Mouse (Mus musculus): ENCODE data around the gene Pkdcc. TPM values are rescaled to one million over a fixed set of nuclear protein-coding genes. Genes with fewer than 3 reads are reported as not detected.

Gene Pkdcc
- 11.0 and 11.4 TPM in 2 replicates for polyA plus RNA-seq (2016; fragmentation: Nextera tagmentation; extraction: Ambion mirVana)

- Histone ChIP-seq H3K9ac (replicated peaks) (peak within 1 kb of the TSS; percentile 95), H3K4me2 (peak within 1 kb of the TSS; percentile 83), H3K9me3 (no peaks in the 10 kb centered on the region), H3K36me3 (no peaks in the 10 kb centered on the region), H3K4me1 (replicated peaks) (peaks cover 54% of the 10 kb centered on the region), H3K27me3 (peaks cover 98% of the 10 kb centered on the region), H3K27ac (peak within 1 kb of the TSS; percentile 69), H3K4me3 (replicated peaks) (peak within 1 kb of the TSS; percentile 68)
- WGBS: under 1% methylated on average over 63 of the region's 105 CpGs
- peak; percentile 64 for ATAC-seq (ENCODE audit: insufficient number of reproducible peaks, insufficient read depth, low FRiP score, low TSS enrichment, low read depth)
These were observed at the start of gene Pkdcc for GRCm38 (mm10) chr17:83214674-83215528. Gene Pkdcc (plus strand): TSS chr17:83215292.

GRCm38 (mm10) chr17:83166195-83166594 lies 48.9 kb upstream of the Pkdcc start:
- Histone ChIP-seq H3K4me2 (0 out of 2 replicates have a peak overlapping the region, but pooled peaks have one; percentile 26), H3K27ac (no peak overlapping the region), H3K4me1 (replicated peaks) (peaks cover 24% of the 10 kb centered on the region)

GRCm38 (mm10) chr17:83176146-83176545 lies 38.9 kb upstream of the Pkdcc start:
- Histone ChIP-seq H3K4me1 (replicated peaks) (peaks cover 49% of the 10 kb centered on the region), H3K27me3 (peaks cover 91% of the 10 kb centered on the region), H3K27ac (no peak overlapping the region), H3K9me3 (peaks cover 14% of the 10 kb centered on the region), H3K36me3 (no peaks in the 10 kb centered on the region), H3K4me3 (replicated peaks) (no peak overlapping the region), H3K4me2 (no peak overlapping the region), H3K9ac (replicated peaks) (no peak overlapping the region)
- 61% methylated on average over 4 of the region's 4 CpGs for WGBS
- ATAC-seq (ENCODE audit: insufficient number of reproducible peaks, insufficient read depth, low FRiP score, low TSS enrichment, low read depth): no peak

More at GRCm38 (mm10) chr17:83166195-83166594, 48.9 kb upstream of the Pkdcc start:
- Histone ChIP-seq H3K36me3 (no peaks in the 10 kb centered on the region), H3K9me3 (peaks cover 10% of the 10 kb centered on the region), H3K4me3 (replicated peaks) (no peak overlapping the region), H3K27me3 (peaks cover 75% of the 10 kb centered on the region), H3K9ac (replicated peaks) (no peak overlapping the region)
- no peak for ATAC-seq (ENCODE audit: insufficient number of reproducible peaks, insufficient read depth, low FRiP score, low TSS enrichment, low read depth)
- WGBS: 34% methylated on average over 5 of the region's 5 CpGs

- peaks cover 94% of the 10 kb centered on the region for H3K27me3 ChIP-seq
- H3K9ac ChIP-seq (replicated peaks): no peak overlapping the region
- H3K4me2 ChIP-seq: 0 out of 2 replicates have a peak overlapping the region, but pooled peaks have one; percentile 15
- ATAC-seq (ENCODE audit: insufficient number of reproducible peaks, insufficient read depth, low FRiP score, low TSS enrichment, low read depth): peak; percentile 12; the same call in 1 of the 2 replicates
- WGBS: 12% methylated on average over 9 of the region's 9 CpGs
- peak overlapping the region; percentile 53; the same call in 1 of the 2 replicates for H3K27ac ChIP-seq
- no peaks in the 10 kb centered on the region for H3K36me3 ChIP-seq
- H3K4me3 ChIP-seq (replicated peaks): no peak overlapping the region
- H3K4me1 ChIP-seq (replicated peaks): peaks cover 47% of the 10 kb centered on the region
- no peaks in the 10 kb centered on the region for H3K9me3 ChIP-seq
These were observed 36.5 kb upstream of the Pkdcc start for GRCm38 (mm10) chr17:83178483-83179150.

- peak; percentile 79 for ATAC-seq (ENCODE audit: insufficient number of reproducible peaks, insufficient read depth, low FRiP score, low TSS enrichment, low read depth)
- Histone ChIP-seq H3K27ac (peak overlapping the region; percentile 53; the same call in 1 of the 2 replicates), H3K27me3 (peaks cover 95% of the 10 kb centered on the region), H3K4me3 (replicated peaks) (no peak overlapping the region), H3K36me3 (no peaks in the 10 kb centered on the region), H3K4me1 (replicated peaks) (peaks cover 46% of the 10 kb centered on the region), H3K9me3 (peaks cover under 1% of the 10 kb centered on the region; the same call in 1 of the 2 replicates), H3K9ac (replicated peaks) (no peak overlapping the region), H3K4me2 (0 out of 2 replicates have a peak overlapping the region, but pooled peaks have one; percentile 15)
- 9% methylated on average over 6 of the region's 6 CpGs for WGBS
These were observed 36.0 kb upstream of the Pkdcc start for GRCm38 (mm10) chr17:83179151-83179531.

- peak; percentile 23; the same call in 1 of the 2 replicates for ATAC-seq (ENCODE audit: insufficient number of reproducible peaks, insufficient read depth, low FRiP score, low TSS enrichment, low read depth)
- H3K27me3 ChIP-seq: peaks cover 95% of the 10 kb centered on the region
- 18% methylated on average over 4 of the region's 4 CpGs for WGBS
- H3K9ac ChIP-seq (replicated peaks): no peak overlapping the region
- no peak overlapping the region for H3K4me3 ChIP-seq (replicated peaks)
- H3K36me3 ChIP-seq: no peaks in the 10 kb centered on the region
- peaks cover 5% of the 10 kb centered on the region for H3K9me3 ChIP-seq
- H3K4me1 ChIP-seq (replicated peaks): peaks cover 46% of the 10 kb centered on the region
- no peak overlapping the region for H3K4me2 ChIP-seq
- H3K27ac ChIP-seq: no peak overlapping the region
These were observed 35.5 kb upstream of the Pkdcc start for GRCm38 (mm10) chr17:83179569-83179968.

- Histone ChIP-seq H3K4me3 (replicated peaks) (no peak overlapping the region), H3K36me3 (no peaks in the 10 kb centered on the region), H3K9ac (replicated peaks) (no peak overlapping the region), H3K9me3 (peaks cover 12% of the 10 kb centered on the region), H3K27ac (no peak overlapping the region), H3K4me1 (replicated peaks) (peaks cover 45% of the 10 kb centered on the region), H3K4me2 (no peak overlapping the region), H3K27me3 (peaks cover 95% of the 10 kb centered on the region)
- 76% methylated on average over 7 of the region's 7 CpGs for WGBS
- ATAC-seq (ENCODE audit: insufficient number of reproducible peaks, insufficient read depth, low FRiP score, low TSS enrichment, low read depth): no peak
These were observed 34.0 kb upstream of the Pkdcc start for GRCm38 (mm10) chr17:83181086-83181485.

GRCm38 (mm10) chr17:83181592-83181991 lies 33.5 kb upstream of the Pkdcc start:
- Histone ChIP-seq H3K9me3 (peaks cover 12% of the 10 kb centered on the region), H3K4me3 (replicated peaks) (no peak overlapping the region), H3K4me2 (no peak overlapping the region), H3K4me1 (replicated peaks) (peaks cover 40% of the 10 kb centered on the region), H3K27ac (no peak overlapping the region), H3K9ac (replicated peaks) (no peak overlapping the region), H3K27me3 (peaks cover 98% of the 10 kb centered on the region), H3K36me3 (no peaks in the 10 kb centered on the region)
- WGBS: 57% methylated on average over 7 of the region's 7 CpGs
- no peak for ATAC-seq (ENCODE audit: insufficient number of reproducible peaks, insufficient read depth, low FRiP score, low TSS enrichment, low read depth)

GRCm38 (mm10) chr17:83182061-83182664 lies 32.9 kb upstream of the Pkdcc start:
- Histone ChIP-seq H3K27ac (no peak overlapping the region), H3K27me3 (peaks cover 99% of the 10 kb centered on the region), H3K9ac (replicated peaks) (no peak overlapping the region), H3K36me3 (no peaks in the 10 kb centered on the region), H3K9me3 (peaks cover 12% of the 10 kb centered on the region), H3K4me1 (replicated peaks) (peaks cover 34% of the 10 kb centered on the region), H3K4me2 (no peak overlapping the region), H3K4me3 (replicated peaks) (no peak overlapping the region)
- no peak for ATAC-seq (ENCODE audit: insufficient number of reproducible peaks, insufficient read depth, low FRiP score, low TSS enrichment, low read depth)
- WGBS: 59% methylated on average over 8 of the region's 8 CpGs

- peaks cover 12% of the 10 kb centered on the region for H3K9me3 ChIP-seq
- ATAC-seq (ENCODE audit: insufficient number of reproducible peaks, insufficient read depth, low FRiP score, low TSS enrichment, low read depth): no peak
- H3K27ac ChIP-seq: no peak overlapping the region
- no peak overlapping the region for H3K9ac ChIP-seq (replicated peaks)
- WGBS: 22% methylated on average over 6 of the region's 6 CpGs
- H3K4me1 ChIP-seq (replicated peaks): peaks cover 28% of the 10 kb centered on the region
- H3K4me3 ChIP-seq (replicated peaks): no peak overlapping the region
- H3K4me2 ChIP-seq: no peak overlapping the region
- H3K36me3 ChIP-seq: no peaks in the 10 kb centered on the region
- H3K27me3 ChIP-seq: peaks cover 99% of the 10 kb centered on the region
These were observed 32.3 kb upstream of the Pkdcc start for GRCm38 (mm10) chr17:83182780-83183179.

All from limb, embryonic 12.5 days (tissue).